2 mouse cellular contexts compared by ENCODE assay signal in the genomic region with DNA sequence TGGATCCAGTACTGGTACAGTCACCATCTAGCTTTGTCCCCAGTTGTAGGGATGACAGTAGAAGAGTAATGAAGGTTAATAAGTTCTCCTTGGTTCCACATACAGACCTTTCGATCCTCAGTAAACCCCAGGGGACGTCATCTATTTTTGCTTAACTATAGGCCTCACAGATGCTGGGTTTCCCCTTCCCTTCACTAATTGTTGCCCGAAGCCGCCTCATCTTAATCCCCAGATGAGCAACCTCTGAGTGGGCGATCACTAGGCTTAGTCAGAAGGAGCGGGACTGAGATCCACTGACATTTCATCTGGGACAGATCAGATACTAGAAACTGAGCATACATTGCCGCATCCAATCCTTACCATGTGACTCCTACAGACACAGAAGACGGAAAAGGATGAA.
A peak's percentile ranks its signal among the peaks of the same experiment; 100 is the strongest.
TF ChIP-seq lines count a peak whose summit lies in the region.

No protein-coding gene starts in this region.

TF ChIP-seq in CH12.LX, 34 proteins besides CTCF, POLR2A, EP300 and RAD21 (continued from another document):
- TF ChIP-seq KAT2A (IDR thresholded peaks at IDR 0.05; ENCODE audit: insufficient replicate concordance, low read length) (peak; percentile 71; the same call in 1 of the 2 replicates), MXI1 (IDR thresholded peaks at IDR 0.05; ENCODE audit: low read depth, low read length) (no peak), POLR2AphosphoS2 (IDR thresholded peaks at IDR 0.05; ENCODE audit: low read depth, low read length) (no peak), ETS1 (conservative IDR thresholded peaks at IDR 0.05; ENCODE audit: low read depth, low read length) (peak; percentile 70), MAFK (IDR thresholded peaks at IDR 0.05; ENCODE audit: insufficient replicate concordance, low read length) (0 out of 2 replicates have a peak, but pooled peaks have one; percentile 66), MAX (IDR thresholded peaks at IDR 0.05; ENCODE audit: low read length) (no peak), USF2 (conservative IDR thresholded peaks at IDR 0.05; ENCODE audit: low read depth, low read length) (no peak), MYC (IDR thresholded peaks at IDR 0.05; ENCODE audit: low read depth, low read length) (0 out of 2 replicates have a peak, but pooled peaks have one; percentile 39), ELF1 (IDR thresholded peaks at IDR 0.05; ENCODE audit: low read depth, low read length) (no peak; the same call in 1 of the 2 replicates), TBP (conservative IDR thresholded peaks at IDR 0.05; ENCODE audit: low read depth, low read length) (no peak), SIN3A (IDR thresholded peaks at IDR 0.05; ENCODE audit: low read length) (peak; percentile 61), IRF4 (IDR thresholded peaks at IDR 0.05; ENCODE audit: low read depth, low read length) (peak; percentile 78; the same call in 1 of the 2 replicates), E2F4 (IDR thresholded peaks at IDR 0.05; ENCODE audit: insufficient replicate concordance, low read depth, low read length) (no peak), CHD2 (IDR thresholded peaks at IDR 0.05; ENCODE audit: low read length) (no peak), ZNF384 (IDR thresholded peaks at IDR 0.05; ENCODE audit: low read depth, low read length) (peak; percentile 33; the same call in 1 of the 2 replicates), SMC3 (IDR thresholded peaks at IDR 0.05; ENCODE audit: low read depth, low read length) (peak; percentile 10; the same call in 1 of the 2 replicates), TCF12 (IDR thresholded peaks at IDR 0.05; ENCODE audit: low read depth, low read length) (peak; percentile 67; the same call in 1 of the 2 replicates), BHLHE40 (IDR thresholded peaks at IDR 0.05; ENCODE audit: low read depth, low read length) (peak; percentile 45; the same call in 1 of the 2 replicates), MEF2A (IDR thresholded peaks at IDR 0.05; ENCODE audit: borderline replicate concordance, low read depth, low read length) (peak; percentile 97), MAZ (IDR thresholded peaks at IDR 0.05; ENCODE audit: low read depth, low read length) (0 out of 2 replicates have a peak, but pooled peaks have one; percentile 49)

TF ChIP-seq in myocyte, 11 proteins besides CTCF, POLR2A, EP300 and RAD21 (continued from another document):
- no peak for TF ChIP-seq CEBPB (IDR thresholded peaks at IDR 0.05; ENCODE audit: insufficient read depth, poor library complexity, severe bottlenecking)
- TF ChIP-seq E2F4 (IDR thresholded peaks at IDR 0.05; ENCODE audit: insufficient read depth): no peak
- TF ChIP-seq MAX (IDR thresholded peaks at IDR 0.05; ENCODE audit: low read depth): no peak
- no peak for TF ChIP-seq USF1 (IDR thresholded peaks at IDR 0.05; ENCODE audit: low read depth)
- TF ChIP-seq REST (IDR thresholded peaks at IDR 0.05; ENCODE audit: insufficient read depth, insufficient read length): no peak
- TF ChIP-seq MYOD1 (IDR thresholded peaks at IDR 0.05; ENCODE audit: control insufficient read depth in 1 of 3, insufficient read length in 2 of 3, low read depth in 2 of 3): no peak
- TF ChIP-seq TCF12 (IDR thresholded peaks at IDR 0.05; ENCODE audit: insufficient read depth, poor library complexity, severe bottlenecking): no peak
- no peak for TF ChIP-seq POLR2AphosphoS2 (IDR thresholded peaks at IDR 0.05; ENCODE audit: insufficient read length, low read depth)
